Mouse (Mus musculus) ovary, adult 18-20 months (tissue): ENCODE measurements around the gene Apba2.

Experiments used
- DNase-seq: peaks from one replicate; pipeline ENCODE4 v3.0.0; 2022; ENCODE audit warnings: low spot score, mixed read lengths

The Apba2 gene

GRCm38 (mm10) chr7:64658914-64659313 lies 157.4 kb downstream of the Apba2 start:
- no peak for DNase-seq

GRCm38 (mm10) chr7:64659328-64659727 lies 157.8 kb downstream of the Apba2 start:
- no peak for DNase-seq

- no peak for DNase-seq
Measured at GRCm38 (mm10) chr7:64662506-64662905, 161.0 kb downstream of the Apba2 start.

DNA sequence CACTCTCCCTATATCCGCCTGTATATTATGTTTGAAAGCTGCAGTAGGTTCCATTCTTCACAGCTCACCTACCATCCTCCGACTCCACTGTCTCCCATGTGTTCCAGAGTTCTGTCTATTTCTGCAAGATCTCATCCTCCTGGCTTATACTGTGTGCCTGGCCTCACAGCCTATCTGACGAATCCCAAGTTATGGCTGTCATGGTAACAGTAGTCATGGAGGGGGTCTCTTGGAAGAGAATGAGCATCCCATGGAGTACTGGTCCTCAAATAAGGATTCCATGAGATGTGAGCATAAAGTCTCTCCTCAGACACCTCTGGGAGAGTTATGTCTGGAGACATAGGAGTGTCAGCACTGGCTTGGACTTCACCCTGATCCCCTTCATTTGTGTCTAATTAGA lies 162.1 kb downstream of the Apba2 start:
- no peak for DNase-seq

DNA sequence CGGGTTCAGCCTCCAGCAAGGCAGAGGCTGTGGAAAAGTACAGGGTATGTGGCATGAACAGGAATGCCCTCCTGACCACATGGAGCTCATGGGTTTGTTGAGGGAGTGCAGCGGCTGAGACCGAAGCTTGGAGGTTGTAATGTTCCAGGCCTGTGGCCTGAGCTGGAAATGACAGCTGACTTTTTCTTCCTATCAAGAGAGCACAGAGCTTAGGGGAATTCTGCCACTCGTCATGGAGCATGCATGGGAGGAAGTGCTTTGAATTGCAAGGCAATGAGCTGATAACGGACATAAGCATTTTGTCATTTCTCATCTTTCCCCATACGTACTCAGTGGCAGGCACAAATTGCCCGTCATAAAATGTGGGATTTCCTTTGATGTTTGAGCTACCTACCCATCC lies 163.6 kb downstream of the Apba2 start:
- DNase-seq = no peak

DNA sequence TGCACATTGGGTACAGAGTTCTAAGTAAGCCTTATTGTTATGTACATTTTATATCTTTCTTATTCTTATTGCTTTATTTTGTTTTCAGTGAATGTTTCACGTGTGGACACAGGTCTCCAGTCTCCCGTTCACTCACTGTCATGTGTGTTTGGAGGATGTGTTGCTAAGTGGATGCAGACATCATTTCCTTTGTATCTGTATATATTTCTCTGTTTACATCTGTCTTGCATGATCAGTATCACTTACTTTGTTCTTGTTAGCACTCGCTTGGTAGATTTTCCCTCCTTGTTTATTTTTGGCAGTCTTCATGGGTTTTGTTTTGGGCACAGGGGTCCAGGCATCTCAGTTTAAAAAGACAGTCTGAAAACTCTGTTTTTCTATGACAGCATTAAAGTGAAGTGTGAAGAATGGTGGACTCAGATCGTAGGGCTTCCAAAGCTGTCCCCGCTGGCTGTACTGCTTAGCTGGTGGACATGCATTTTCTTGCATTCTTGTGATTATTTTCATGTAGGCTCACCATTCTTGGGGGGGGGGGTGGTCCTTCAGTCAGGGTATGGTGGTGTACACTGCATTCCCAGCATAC lies 164.3 kb downstream of the Apba2 start:
- DNase-seq = no peak

DNA sequence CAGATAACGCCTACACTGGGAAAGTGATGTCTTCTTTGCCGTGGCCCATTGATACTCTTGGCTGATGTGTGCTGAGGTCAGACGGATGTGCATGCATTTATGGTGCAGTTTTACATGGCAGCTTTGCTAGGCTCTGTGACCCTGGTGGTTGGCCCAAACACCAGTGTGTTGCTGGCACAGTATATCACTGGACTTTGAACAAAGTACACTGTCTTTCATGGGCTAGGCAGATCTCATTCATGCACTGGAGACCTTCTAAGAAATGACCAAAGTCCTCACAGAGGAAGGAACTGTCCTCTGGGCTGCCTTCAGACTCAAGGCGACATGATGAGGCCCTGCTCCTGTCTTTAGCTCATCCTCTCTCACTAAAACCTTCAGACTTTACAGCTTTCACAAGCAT lies 166.5 kb downstream of the Apba2 start:
- no peak for DNase-seq

GRCm38 (mm10) chr7:64679771-64680479 lies 178.4 kb downstream of the Apba2 start:
- DNase-seq = no peak

DNA sequence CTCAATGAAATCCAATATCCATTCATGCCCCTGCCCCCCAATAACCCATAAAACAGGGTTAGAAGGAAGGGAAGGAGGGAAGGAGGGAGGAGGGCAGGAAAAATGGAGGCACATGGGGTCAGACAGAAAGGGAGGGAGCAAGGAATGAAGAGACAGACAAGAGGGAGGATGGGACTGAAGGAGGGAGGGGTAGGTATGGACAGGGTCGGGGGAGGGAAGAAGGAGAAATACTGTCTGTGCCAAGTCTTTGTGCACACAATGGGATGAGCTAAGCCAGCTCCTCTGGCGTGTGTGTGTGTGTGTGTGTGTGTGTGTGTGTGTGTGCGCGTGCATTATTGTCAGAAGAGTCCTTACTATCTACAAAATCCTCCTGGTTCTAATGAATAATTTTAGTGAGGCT lies 183.4 kb downstream of the Apba2 start:
- no peak for DNase-seq

- DNase-seq = no peak
Measured at GRCm38 (mm10) chr7:64688115-64688817, 186.8 kb downstream of the Apba2 start.

- no peak for DNase-seq
Measured at GRCm38 (mm10) chr7:64691831-64692230, 190.3 kb downstream of the Apba2 start.

DNA sequence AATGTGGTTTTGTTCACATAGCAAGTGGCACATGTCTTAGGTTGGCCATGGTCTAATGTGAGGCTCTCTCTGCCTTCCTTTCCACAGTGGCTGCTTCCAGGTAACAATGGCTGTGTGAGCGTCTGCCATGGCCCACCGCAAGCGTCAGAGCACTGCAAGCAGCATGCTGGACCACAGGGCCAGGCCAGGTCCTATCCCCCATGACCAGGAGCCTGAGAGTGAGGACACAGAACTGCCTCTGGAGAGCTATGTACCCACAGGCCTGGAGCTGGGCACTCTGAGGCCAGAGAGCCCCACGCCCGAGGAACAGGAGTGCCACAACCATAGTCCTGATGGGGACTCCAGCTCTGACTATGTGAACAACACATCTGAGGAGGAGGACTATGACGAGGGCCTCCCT lies 193.4 kb downstream of the Apba2 start:
- no peak for DNase-seq

DNA sequence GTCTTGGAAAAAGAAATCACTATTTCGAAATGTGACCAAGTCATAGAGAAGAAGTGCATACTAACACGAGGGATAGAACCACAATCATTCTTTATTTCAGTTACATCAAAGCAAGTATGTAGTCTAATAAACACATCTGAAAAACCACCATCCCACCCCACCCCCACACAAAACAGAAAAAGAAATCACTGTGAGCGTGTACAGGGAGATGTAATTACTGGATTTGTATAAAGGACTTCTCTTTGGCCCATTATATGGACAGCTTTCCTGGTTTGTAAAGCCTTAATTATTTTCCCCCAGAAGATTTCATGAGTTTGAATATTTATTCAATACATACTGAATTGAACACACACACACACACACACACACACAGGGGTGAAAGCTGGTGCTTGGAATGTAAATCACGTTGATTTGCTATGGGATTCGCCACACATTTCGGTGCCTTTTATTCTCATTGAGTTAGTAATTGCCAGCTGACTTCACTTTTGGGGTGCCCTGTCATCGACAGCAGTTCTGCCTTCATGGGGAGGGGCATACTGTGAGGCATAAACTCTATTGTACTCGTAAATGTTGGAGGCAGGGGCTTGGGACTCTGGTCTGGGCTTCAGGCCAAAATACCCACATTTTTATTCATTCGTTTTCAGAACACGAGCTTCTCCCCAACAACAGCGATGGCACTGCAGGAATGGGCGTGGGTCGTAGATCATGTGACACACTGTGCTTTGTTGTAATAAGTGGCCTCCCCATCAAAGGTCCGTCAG lies 195.2 kb downstream of the Apba2 start:
- no peak for DNase-seq

DNA sequence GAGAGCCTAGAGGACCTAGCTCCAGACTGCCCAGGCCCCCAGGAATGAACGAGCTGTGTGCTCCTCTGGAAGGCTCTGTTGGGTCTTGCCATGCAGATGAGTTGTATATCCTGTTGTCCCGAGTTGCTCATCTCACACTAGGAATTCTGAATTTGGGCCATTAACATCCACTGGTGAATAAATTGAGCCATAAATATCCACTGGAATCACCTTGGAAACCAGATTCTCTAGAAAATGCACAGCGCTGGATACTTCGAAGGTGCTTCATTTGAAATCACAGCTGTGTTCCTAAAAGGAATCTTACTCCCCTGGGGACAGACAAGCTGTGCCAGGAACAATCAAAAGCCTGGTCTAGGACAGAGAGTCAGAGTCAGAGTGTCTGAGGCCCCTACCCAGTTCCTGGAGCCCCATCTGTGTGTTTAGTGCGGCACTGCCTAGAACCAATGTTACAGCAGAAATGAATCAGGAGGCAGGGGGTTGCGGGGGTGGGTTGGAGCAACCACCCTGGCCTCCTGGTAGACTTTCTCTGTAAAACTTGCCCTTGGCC lies 196.4 kb downstream of the Apba2 start:
- DNase-seq = no peak

GRCm38 (mm10) chr7:64704060-64704595 lies 202.6 kb downstream of the Apba2 start:
- DNase-seq = no peak

DNA sequence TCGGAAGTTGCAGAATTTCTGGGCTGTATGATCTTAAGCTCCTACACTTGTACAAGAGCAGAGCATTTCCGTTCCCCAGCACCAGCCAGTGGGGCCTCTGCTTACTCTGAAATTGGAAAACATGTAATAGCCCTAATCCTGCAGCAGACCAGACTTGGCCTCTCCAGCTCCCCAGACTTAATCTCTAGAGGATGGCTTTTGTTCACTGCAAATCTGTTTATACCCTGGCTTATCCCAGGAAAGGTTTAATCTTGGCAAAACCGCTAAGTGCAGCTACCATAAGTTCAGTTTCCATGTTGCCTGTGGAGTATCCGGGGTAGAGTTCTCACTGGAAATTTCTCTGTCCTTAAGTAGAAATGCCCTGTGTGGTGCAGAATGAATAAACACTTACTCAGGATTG lies 206.7 kb downstream of the Apba2 start:
- no peak for DNase-seq

DNA sequence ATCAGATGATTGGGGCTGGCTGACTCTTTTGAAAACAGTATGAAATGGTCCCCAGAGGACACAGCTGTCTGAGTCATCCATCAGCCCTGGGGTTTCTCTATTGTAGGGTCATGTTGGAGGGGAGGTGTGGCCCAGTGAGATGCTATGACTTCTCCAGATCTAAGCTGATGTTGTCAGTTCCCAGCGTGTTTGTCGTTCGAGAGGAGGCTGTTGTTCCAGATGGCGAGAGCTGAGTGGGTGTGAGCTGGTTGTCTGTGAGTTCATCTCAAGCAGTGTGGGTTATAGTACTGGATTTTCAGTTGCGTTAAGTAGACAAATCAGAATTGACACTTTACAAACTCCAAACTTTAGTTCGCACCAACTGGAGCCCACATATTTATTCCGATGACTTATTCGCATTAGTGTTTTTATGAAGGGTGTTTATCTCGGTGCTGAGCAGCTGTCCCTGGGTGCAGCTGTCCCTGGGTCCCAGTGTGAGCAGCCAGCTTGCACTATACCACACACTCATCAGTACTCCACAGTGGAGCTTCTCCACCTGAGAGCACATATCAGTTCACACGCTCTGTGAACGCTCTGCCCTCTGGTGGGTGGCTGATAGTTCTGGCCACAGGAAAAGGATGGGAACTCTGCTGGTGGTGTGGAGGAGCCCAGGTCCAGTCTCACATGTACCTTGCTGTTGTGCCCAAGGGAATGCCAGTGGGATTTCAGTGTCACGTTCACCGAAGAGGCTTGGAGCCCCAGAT lies 208.2 kb downstream of the Apba2 start:
- DNase-seq = no peak

GRCm38 (mm10) chr7:64716286-64716685 lies 214.8 kb downstream of the Apba2 start:
- DNase-seq = no peak

DNA sequence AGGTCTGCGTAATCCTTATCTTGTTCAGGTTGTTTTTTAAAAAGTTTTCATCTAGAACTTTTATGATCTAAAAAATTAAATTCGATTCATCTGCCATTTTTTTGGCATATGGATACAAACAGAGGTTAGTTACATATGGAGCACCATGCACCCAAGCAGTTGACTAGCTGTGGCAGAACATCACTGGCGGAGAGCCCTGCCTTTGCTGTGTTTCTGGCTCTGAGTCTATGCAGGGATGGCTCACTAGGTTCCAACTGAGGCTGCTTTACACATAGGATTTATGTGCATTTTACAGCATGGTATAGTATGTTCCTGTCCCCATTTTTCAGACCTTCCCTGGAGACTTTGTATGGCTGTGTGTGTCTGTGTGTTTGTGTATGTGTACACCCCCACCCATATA lies 221.8 kb downstream of the Apba2 start:
- no peak for DNase-seq

DNA sequence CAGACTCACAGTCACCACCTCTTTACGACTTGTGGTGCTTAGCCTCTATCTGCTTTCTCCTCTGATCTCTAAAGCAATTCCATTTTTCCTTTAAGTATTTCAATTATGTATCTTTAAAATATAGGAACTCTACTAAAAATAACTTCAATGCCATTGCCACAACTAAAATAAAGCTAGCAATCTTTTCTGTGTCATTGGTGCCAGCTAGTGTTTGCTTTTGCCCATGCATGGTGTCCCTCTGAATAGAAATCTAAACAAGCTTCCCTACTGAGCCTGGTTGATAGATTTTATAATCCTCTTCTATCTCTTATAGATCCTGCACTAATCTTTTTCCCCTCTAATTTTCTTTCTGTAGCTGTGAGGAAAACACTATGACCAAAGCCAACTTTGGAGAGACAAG lies 222.9 kb downstream of the Apba2 start:
- DNase-seq = no peak

DNA sequence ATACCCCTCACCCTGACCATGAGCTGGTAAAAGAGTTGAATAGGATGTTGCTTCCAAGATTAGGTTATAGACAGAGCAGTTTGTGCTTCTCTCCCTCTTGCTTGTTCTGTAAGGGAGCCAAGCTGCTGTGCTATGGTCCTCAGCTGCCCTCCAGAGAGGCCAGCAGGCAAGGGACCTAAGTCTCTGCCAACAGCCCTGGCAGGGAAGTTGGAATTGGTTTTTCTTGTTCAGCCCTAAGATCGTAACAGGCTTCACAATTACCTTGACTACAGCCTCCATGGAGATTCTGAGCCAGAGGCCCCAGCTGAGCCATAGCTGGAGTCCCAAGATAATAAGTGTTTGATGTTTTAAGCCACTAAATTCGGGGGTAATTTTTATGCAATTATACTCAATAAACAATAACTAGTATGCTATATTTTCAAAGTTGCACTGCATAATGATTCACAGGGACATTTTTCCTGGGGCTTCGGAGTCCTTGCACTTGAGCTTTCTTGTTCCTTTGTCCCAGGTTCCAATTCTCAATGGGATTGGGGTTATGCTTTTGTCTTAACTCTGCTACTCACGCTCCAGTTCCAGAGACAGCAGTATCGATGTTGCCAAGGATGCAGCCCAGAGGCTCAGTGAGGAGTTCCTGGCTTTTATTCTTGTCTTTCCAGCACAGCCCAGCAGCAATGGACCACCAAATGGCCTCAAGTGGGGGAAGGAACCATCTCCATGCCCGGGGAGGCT lies 224.6 kb downstream of the Apba2 start:
- no peak for DNase-seq
